Mouse (Mus musculus): ENCODE data around the gene Mtx1.

Gene Mtx1

DNA sequence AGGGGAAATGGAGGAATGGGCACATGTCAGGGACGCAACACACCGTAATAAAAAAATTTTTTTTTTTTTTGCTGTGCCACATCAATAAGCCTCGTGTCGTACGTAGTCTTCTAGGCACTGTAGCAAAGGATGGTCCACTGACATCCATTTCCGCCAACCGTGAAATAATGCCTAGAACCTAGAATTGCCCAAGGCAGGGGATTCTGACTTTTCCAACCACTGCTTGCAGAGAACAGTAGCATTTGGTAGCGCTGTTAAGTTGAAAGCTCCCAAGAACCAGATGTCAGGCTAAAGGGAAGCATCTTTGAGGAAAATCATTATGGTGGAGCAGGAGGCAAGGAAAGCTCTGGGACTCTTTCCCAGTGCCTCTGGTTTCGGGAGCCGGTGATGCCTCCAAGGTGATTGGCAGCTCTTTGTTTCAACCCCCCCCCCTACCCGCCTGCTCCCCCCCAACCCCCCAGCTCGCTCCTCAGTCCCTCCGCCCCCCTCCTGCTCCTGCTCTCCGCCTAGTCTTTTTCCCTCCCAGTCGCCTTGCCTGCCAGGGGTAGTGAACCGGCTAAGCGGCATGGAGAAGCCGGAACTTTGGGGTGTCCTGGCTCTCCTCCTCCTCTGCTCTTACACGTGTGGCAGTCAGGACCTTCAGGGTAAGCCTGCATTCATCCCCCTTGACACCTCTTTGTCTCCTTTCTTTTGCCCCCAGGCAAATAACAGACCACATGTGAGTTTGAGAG is 12.0 kb downstream of the Mtx1 start, which contains the start of gene Thbs3:
Gene Thbs3, plus strand, starts transcription at position 500 of the 731 bp plus-strand sequence.
- DNase-seq (ENCODE audit: low spot score in 2 of 2), result no peak

DNA sequence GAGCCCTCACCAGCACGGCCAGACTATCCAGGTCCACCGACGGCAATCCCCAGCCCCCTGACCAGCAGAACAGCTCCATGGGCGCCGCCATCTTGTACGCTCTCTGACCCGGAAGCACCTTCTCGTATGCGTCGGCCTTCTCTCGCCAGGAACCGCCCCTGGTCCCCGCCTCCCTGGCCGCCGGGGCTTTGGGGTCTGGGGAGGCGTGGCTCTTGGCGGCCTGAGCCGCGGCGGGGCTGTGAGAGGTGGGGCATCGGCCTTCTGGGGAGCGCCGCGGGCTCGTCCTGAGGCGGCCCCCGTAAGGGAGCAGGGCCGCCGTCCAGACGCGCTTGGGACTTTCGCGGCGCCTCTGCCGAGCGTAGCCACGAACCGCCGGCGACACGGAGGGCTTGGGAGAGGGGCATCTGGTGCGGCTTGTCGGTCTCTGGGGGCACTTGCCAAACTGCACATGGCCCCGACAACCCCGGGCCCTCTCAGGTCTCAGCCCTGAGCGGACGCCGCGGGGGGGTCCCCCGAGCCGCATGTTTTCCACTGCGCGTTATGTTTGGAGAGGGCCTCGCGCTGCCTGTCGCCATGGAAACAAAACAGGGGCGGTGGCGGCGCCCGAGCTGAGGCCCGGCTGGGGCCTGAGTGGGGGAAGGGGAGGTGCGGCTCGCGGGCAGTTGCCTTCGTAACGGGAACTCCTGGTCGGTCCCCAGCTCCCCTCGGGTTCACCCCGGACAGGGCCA is 12.9 kb downstream of the Mtx1 start:
- peak; percentile 94 for DNase-seq (ENCODE audit: low spot score in 2 of 2)

DNA sequence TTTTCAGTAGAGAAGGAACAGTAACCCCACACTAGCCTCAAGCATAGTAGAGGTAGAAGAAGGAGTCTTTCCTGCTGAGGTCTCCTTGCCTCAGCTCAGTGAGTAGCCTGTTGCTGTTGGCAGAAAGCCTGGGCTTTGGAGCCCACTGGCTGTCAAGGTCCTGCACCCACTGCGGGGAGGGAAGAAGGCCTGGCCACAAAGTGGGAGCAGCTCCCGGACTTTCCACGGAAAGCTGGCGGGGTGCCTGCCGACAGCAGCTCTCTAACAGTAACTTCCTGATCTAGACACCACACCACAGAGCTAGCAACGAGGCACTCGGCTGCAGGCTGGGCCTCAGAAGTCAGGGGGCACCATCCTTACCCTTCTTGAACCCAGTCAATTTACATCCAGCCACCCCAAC is 16.2 kb downstream of the Mtx1 start:
- DNase-seq (ENCODE audit: low spot score in 2 of 2), result no peak

DNA sequence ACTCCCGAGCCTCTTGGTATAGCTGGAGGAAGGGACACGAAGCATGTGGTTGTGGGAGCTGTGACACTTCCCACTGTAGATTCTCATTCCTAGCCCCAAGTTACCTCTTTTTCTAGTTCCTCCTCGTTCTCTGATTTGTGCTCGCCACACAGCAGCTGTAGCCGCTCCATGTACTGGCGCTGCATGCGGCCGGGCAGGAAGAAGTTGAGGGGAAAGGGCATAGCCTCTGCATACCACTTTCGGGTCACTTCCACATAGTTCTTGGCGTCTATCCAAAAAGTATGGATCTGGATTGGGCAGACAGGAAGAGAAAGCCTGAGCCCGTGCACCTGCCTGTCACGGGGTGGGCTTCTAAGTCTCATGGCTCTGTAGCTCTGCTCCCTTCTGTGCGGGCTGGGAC is 16.7 kb downstream of the Mtx1 start:
- no peak for DNase-seq (ENCODE audit: low spot score in 2 of 2)

DNA sequence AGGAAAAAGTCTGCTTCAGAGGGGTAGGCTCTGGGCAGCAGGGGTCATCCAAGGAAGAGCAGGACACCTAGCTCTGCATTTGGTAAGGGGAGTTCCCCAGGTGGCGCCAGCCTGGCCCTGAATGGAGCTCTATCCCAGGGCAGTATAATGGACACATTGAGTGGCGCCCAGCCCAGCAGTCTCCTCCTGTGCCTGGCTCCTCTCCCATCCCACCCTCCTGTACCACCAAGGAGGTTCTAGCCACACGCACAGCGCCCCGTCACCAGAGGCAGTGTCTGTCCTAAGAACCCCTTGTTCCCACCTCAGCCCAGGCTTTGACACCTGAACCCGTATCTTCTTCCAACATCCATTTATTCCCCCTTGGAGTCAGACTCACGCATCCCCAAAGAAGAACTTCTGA is 17.2 kb downstream of the Mtx1 start:
- DNase-seq (ENCODE audit: low spot score in 2 of 2), result no peak

DNA sequence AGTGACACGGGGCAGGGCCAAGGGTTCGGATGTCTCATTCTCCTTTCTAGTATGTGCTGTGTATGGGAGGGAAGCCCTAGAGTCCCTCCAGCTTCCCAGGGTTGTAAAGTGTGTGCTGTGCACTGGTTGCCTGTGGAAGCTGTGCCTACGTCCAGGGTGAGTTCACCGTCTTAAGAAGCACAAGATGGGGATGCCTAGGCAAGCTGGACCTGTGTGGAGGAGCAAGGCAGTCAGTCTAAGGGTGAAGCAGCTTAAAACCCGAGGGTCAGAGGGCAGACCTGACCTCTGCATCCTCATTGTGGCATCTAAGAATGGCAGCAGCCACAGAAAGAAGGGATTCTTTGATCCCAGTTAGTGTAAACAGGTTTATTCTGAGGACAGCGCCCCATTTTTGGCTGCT is 18.2 kb downstream of the Mtx1 start:
- no peak for DNase-seq (ENCODE audit: low spot score in 2 of 2)

DNA sequence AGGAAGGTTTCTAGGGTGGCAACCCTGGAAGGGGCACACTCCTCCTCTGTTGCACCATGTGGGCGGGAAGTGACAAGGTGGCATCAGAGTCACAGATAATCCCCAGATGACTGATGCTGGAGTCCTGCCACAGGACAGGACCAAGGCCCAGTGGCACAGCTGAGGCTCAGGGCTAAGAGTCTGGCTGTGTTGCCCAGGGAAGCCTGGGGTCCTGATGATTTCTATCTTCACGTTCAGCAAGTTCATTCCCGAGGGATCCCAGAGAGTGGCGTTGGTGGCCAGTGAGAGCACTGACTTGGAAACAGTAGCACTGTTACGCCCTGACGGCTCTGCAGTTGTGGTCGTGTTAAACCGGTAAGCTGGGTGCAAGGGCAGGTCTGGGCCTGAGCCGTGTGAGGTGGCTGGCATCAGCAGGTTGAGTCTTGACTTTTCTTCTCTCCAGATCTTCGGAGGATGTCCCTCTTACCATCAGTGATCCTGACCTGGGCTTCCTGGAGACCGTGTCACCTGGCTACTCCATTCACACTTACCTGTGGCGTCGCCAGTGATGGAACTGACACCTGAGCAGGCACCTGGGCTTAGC is 18.7 kb downstream of the Mtx1 start:
- DNase-seq (ENCODE audit: low spot score in 2 of 2), result no peak

DNA sequence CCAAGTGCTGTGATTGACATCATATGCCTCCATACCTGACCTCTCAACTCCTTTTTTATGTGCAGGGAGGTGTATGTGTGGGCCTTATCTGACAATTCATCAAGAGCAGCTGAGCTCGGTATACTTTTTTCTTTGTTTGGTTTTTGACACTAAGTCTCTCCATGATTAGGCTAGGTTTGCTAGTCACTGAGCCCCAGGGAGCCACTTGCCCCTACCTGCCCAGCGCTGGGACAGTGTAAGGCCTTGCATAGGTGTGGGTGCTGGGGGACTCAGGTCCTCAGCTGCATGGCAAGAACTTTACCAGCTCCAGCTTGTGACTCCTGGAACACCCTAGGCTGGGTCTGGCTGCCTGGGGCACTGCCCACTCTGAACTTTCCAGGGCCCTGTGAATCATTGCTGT is 20.2 kb downstream of the Mtx1 start:
- DNase-seq (ENCODE audit: low spot score in 2 of 2), result no peak

DNA sequence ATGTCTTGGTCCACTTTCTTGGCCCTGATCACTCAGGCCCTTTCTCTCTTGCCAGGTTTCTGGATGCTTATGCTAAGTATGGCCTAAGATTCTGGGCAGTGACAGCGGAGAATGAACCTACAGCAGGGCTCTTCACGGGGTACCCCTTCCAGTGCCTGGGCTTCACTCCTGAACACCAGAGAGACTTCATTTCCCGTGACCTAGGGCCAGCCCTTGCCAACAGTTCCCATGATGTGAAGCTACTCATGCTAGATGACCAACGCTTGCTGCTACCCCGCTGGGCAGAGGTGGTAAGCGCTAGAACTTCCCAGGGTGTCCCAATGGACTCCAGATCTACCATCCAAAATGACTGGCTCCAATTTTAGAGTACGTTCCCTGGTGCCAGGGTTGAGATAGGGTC is 20.8 kb downstream of the Mtx1 start:
- no peak for DNase-seq (ENCODE audit: low spot score in 2 of 2)

DNA sequence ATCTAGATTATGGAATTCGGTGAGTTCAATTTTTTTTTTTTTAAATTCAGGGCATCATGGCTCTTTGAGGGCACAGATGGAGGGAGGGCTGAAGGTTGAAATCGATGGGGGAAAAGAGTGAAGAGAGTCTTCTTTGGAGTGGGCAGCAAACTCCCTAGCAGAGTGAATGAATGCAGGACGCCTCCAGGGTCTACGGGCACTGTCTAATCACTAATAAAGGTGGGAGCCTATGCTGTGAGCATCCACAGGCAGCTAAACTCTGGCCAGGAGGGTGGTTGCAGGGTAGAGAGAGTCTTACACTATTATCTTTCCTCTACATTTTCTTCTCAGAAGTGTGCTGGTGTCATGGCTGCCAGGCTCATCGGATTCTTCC is 23.8 kb downstream of the Mtx1 start:
- DNase-seq (ENCODE audit: low spot score in 2 of 2), result no peak

DNA sequence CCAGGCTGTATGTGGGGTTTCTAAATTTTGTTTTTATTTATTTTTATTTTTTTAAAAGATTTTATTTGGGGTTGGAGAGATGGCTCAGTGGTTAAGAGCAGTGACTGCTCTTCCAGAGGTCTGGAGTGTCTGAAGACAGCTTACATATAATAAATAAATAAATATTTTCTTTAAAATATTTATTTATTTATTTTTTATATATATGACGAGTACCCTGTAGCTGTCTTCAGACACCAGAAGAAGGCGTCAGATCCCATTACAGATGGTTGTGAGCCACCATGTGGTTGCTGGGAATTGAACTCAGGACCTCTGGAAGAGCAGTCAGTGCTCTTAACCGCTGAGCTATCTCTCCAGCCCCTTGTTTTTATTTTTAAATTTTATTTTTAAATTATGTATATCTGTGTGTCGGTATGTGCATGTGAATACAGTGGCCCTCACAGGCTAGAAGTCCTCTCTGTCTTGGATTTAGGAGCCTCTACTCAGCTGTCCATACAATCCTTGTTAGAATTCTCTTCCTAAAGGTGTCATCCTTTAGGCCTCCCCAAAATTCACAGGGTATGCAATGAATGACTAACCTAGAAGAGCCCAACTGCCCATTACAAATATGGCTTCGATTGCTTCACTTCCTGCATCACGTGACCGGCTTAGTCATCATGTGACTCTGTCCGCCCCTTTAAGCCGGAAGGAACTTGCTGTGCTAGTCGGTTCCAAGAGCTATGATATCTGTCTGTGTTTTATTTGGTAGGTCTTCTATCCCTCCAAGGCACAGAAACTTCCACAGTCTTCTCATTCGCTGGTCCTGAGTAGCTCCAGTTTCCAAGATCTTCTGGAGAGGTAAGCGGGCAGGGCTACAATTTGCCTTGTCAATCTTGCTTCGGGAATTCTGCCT is 24.4 kb downstream of the Mtx1 start, which contains the start of gene Gba:
Gene Gba, plus strand, starts transcription at position 676 of the 889 bp plus-strand sequence.
- DNase-seq (ENCODE audit: low spot score in 2 of 2), result peak; percentile 91 to 93

DNA sequence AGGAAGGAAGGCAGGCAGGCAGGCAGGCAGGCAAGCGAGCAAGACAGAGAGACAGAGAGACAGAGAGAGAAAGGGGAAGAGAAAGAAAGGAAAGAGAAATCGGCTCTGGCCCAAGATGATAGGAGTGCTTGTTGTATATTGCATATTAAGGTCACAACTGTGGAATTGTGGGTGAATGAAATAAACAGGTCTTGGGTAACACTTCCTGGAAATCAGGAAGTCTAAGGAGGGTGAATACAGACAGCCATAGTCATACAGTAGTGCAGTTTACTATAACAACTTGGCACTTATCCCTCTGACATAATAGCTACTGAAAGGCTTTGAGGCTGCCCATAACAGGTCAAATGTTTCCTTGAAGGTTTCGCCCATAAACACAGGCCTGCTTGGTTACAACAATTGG is 27.0 kb downstream of the Mtx1 start:
- no peak for DNase-seq (ENCODE audit: low spot score in 2 of 2)

DNA sequence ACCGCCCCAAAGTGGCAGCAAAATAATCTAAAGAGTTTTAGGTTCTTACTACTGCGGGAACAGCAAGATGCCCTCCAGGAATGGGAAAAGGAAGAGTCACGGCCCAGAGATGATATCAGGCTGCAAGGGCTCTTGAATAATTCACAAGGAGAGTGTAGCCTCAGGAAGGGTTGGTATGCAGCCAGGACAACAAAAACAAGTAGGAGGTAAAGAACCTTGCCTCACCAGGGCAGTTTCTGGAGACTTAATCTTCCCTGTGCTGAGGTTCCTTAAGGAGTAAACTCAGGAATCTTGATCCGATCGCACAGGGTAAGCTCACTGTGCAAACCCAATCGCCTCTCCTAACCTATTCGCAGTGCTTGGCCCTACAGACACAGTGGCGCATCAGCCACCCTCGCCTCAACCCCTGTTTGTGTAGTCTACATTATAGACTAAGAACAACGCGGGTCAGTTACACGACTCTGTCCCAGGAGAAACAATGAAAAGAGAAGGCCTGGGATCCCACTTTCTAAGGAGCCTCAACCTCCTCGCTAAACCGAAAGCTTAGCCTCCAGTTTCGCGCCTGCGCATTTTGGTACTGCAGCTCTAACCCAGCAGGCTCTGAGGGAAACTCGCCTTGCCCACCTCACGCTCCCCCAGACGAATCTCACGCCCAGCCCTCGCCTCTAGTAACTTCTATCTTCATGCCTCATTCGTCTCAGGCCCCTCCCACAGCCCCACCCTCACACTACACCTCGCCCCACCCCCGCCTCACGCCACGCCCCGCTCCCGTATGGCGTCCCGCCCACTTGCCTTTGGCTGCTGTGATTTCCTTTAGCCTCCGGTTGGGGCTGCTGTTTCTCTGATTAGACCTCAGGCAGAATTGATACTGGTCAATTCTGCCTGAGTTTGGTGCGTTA is 30.7 kb downstream of the Mtx1 start:
- peak; percentile 83 for DNase-seq (ENCODE audit: low spot score in 2 of 2)

DNA sequence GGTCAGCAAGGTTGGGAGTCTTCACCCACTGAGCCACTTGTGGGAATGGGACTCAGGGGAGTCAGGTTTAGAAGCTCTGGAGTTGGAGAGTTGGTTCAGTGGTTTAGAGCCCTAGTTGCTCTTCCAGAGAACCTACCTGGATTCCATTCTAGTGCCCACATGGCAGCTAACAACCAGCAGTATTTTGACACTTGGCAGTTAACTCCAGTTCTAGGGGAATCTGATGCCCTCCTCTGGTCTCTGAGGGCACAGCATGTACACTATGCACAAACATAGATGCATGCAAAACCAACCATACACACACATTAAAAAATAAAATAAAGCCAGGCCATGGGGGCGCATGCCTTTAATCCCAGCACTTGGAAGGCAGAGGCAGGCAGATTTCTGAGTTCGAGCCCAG is 33.0 kb downstream of the Mtx1 start:
- no peak for DNase-seq (ENCODE audit: low spot score in 2 of 2)

DNA sequence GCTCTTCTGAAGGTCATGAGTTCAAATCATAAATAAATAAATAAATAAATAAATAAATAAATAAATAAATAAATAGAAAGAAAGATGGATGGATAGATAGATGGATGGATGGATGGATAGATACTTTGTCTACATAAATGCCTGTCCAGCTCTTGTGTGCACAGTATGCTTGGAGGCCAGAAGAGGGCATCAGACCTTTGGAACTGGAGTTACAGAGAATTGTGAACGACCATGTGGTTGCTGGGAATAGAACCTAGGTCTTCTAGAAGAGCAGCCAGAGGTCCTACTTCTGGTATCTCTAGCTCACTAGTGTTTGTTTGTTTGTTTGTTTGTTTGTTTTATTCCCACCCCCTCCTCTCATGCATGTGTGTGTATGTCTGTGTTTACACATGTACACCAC is 33.5 kb downstream of the Mtx1 start:
- no peak for DNase-seq (ENCODE audit: low spot score in 2 of 2)

DNA sequence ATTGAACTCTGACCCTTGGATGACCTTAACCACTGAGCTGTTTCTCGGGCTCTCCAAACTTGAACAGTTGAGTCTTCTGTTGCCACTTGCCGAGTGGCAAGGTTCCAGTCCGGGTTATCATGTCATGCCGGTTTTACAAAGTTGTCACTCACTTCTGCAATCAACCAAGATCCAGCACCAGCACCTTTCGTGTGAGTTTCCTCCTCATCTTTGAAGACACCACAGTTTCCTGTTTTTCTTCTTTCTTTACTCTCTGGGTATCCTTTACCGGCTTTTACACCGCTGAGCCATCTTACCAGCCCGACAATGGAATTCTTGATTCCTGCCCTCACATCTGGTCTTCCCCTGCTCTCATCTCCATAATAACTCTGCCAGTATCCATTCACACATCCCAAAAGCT is 36.5 kb downstream of the Mtx1 start:
- DNase-seq (ENCODE audit: low spot score in 2 of 2), result no peak

DNA sequence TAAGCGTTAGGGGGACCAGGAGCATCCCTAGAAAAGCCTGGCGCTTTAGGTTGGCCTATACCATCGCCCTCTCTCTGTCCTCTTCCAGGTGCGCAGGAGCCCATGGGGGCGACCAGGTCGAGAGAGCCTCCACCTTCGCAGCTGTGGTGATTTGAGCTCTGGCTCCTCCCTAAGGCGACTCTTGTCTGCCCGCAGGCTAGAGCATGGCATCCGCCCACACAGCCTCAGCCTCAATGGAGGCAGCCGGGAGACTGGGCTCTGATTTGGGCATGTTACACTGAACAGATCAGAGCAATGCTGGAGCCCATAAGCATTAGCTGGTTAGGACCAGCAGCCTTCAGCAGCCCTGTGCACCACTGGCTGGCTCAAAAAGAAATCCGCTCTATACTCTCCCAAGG is 38.4 kb downstream of the Mtx1 start:
- DNase-seq (ENCODE audit: low spot score in 2 of 2), result no peak

DNA sequence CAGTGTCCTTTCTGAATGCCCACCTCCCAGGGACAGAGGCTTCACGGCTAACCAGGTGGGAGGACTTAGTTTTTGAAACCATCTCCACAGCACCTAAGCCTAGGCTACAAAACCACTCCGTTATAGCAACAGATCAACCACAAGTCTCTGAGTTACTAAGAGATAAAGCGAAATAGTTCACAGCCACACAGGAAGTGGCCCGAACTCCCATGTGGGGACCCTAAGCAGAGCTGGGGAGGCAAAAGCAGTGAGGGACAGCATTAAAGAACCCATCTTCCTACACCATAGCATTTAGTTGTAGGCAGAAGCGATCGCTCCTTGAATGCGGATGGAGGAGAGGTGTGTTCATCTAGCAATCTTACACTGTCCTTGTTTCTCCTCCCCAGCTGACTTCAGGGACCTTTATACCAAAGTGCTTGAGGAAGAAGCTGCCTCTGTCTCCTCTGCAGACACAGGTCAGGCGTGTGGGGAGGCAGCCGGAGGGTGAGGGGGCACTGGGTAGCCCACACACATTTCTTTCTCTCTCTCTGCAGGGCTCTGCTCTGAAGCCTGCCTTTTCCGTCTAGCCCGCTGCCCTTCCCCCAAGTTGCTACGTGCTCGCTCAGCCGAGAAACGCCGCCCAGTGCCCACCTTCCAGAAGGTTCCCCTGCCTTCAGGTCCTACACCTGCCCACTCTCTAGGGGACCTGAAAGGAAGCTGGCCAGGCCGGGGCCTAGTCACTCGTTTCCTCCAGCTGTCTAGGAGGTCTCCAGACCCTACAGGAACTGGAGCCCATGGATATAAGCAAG is 39.0 kb downstream of the Mtx1 start:
- DNase-seq (ENCODE audit: low spot score in 2 of 2), result no peak

DNA sequence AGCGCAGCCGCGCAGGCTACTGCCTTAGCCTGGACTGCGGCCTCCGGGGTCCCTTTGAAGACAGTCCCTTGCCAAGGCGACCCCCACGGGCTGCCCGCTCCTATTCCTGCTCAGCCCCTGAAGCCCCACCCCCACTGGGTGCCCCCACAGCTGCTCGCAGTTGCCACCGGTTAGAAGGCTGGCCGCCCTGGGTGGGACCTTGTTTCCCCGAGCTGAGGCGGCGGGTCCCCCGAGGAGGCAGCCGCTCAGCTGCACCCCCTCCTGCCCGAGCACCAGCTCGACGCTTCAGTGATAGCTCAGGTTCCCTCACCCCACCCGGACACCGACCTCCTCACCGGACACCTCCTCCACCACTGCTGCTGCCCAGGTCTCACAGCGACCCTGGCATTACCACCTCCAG is 39.7 kb downstream of the Mtx1 start:
- no peak for DNase-seq (ENCODE audit: low spot score in 2 of 2)

DNA sequence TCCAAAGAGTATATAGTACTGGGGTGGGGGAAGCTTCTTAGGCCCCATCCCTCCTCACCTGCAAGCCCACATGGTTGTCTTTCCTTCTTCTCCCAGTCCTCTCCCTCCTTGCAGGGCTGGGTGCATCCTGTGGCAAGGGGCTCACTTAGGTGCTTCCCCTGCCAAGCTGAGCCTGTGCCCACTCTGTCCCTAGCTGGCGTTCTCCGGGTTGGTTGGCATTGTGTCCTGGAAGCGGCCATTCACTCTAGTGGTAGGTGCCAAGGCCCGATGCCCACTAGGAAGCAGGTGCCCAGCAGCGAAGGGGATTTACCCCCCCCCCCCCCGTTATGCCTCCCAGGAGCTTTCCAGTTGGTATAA is 43.0 kb downstream of the Mtx1 start:
- peak in 1 of 2 experiments; percentile 44 for DNase-seq (ENCODE audit: low spot score in 2 of 2)
